Mouse (Mus musculus) myocyte (in vitro differentiated cells): ENCODE measurements around the gene Jmjd1c.

ENCODE experiments used
- E2F4 ChIP-seq: IDR thresholded peaks from one replicate; pipeline ENCODE4 v1.6.1; 2011; ENCODE audit warnings: mild to moderate bottlenecking, control low read depth, moderate library complexity; ENCODE audit not compliant: insufficient read depth
- MAX ChIP-seq: IDR thresholded peaks from one replicate; pipeline ENCODE4 v1.6.1; 2011; ENCODE audit warnings: low read depth, mild to moderate bottlenecking, control low read depth
- MYOG ChIP-seq, 3 experiments: IDR thresholded peaks; one replicate each; pipeline ENCODE4 v1.6.1; 2011; ENCODE audit warnings: control low read depth in 2 of 3, low read depth in 2 of 3, mild to moderate bottlenecking in 2 of 3; ENCODE audit not compliant: insufficient read length in 2 of 3, control insufficient read depth in 1 of 3, insufficient read depth in 1 of 3
- POLR2A ChIP-seq: IDR thresholded peaks from one replicate; pipeline ENCODE4 v1.6.1; 2011; ENCODE audit warnings: low read depth, mild to moderate bottlenecking, control low read depth, moderate library complexity; ENCODE audit not compliant: insufficient read length
- POLR2AphosphoS2 ChIP-seq: IDR thresholded peaks from one replicate; pipeline ENCODE4 v1.6.1; 2011; ENCODE audit warnings: low read depth, control low read depth; ENCODE audit not compliant: insufficient read length
- REST ChIP-seq: IDR thresholded peaks from one replicate; pipeline ENCODE4 v1.6.1; 2011; ENCODE audit warnings: mild to moderate bottlenecking, control low read depth, moderate library complexity; ENCODE audit not compliant: insufficient read depth, insufficient read length
- SRF ChIP-seq: IDR thresholded peaks from one replicate; pipeline ENCODE4 v1.6.1; 2011; ENCODE audit warnings: low read depth; ENCODE audit not compliant: control insufficient read depth, insufficient read length

DNA sequence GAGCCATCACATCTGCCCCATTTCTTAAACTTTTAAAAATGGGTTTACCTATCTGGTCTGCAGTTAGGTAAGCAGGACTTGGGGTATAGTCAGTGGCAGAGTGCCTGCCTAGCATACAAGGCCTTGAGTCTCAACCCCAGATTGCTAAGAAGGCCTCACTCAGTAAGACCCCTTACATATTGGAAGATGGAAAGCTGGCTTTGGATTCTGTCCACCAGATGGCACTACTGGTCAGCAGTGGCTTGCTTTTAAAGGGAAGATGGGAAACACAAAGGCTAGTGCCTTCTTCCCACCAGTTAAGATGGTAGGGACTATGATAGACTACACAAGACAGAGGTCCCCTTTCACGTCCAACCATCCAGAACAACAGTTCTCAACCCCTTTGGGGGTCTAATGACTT lies 168.9 kb downstream of the Jmjd1c start:
- TF ChIP-seq E2F4 (no peak), POLR2A (no peak), REST (no peak), POLR2AphosphoS2 (no peak), SRF (no peak), MYOG (IDR thresholded peaks at IDR 0.05; ENCODE audit: control insufficient read depth in 1 of 3, insufficient read depth in 1 of 3, insufficient read length in 2 of 3, low read depth in 2 of 3) (no peak), MAX (no peak)
